Mouse (Mus musculus) forebrain, embryonic 14.5 days (tissue): Measurements from ENCODE around the gene Sub1. TPM values are rescaled to one million over a fixed set of nuclear protein-coding genes. Genes with fewer than 3 reads are reported as not detected.

Experiments used
- polyA plus RNA-seq: library from polyadenylated mRNA; unstranded; fragments of >200 nt; fragmentation: Nextera tagmentation; extraction: Ambion mirVana; gene quantifications from 2 replicates; pipeline ENCODE4 v1.2.1, GENCODE M21; 2014

Sub1 gene
- polyA plus RNA-seq, 1 experiment from 2014 or later, result 534 TPM

Other genes starting within 250 kb of the Sub1 start
- gene Npr3, start 89.7 kb downstream of the Sub1 start, polyA plus RNA-seq, result 0.86 and 1.0 TPM in 2 replicates
- 169 and 182 TPM in 2 replicates for gene Zfr, start 120.8 kb upstream of the Sub1 start, polyA plus RNA-seq
- 8.1 and 8.2 TPM in 2 replicates for gene Mtmr12, start 208.0 kb upstream of the Sub1 start, polyA plus RNA-seq